Mouse (Mus musculus) lung, postnatal 0 days (tissue): ENCODE measurements around the gene Lsp1. TPM values are rescaled to one million over a fixed set of nuclear protein-coding genes. Genes with fewer than 3 reads are reported as not detected.
A peak's percentile ranks its signal among the peaks of the same experiment; 100 is the strongest.

ENCODE experiments used
- ATAC-seq: fragments of 200-750 bp; cut with Nextera tagmentation; 2 replicates; pipeline ENCODE4 v1.8.0; 2017; ENCODE audit warnings: moderate library complexity
- DNase-seq: peaks from one replicate; pipeline ENCODE4 v3.0.0-alpha.2; 2016; ENCODE audit warnings: low spot score
- H3K27ac ChIP-seq: fragments of 300-500 bp; sonication (generic); 2 replicates; pipeline ENCODE4 v1.5.1; 2014; ENCODE audit warnings: antibody characterized with exemption, mild to moderate bottlenecking, low read length, mixed read lengths
- H3K27me3 ChIP-seq: fragments of 300-500 bp; sonication (generic); replicated peaks from 2 replicates; pipeline ENCODE4 v1.6.1; 2014; ENCODE audit warnings: low read length, mixed read lengths; ENCODE audit not compliant: insufficient read depth
- H3K36me3 ChIP-seq: fragments of 300-500 bp; sonication (generic); 2 replicates; pipeline ENCODE4 v1.6.1; 2014; ENCODE audit warnings: low read length, mixed read lengths; ENCODE audit not compliant: insufficient read depth
- H3K4me1 ChIP-seq: fragments of 300-500 bp; sonication (generic); 2 replicates; pipeline ENCODE4 v1.6.1; 2014; ENCODE audit warnings: antibody characterized with exemption, low read depth, low read length, mixed read lengths; ENCODE audit not compliant: insufficient read depth
- H3K4me2 ChIP-seq: fragments of 300-500 bp; sonication (generic); replicated peaks from 2 replicates; pipeline ENCODE4 v1.6.1; 2014; ENCODE audit warnings: low read depth, mild to moderate bottlenecking, low read length, moderate library complexity, mixed read lengths
- H3K4me3 ChIP-seq: fragments of 300-500 bp; sonication (generic); 2 replicates; pipeline ENCODE4 v1.5.1; 2014; ENCODE audit warnings: low read depth, low read length
- H3K9ac ChIP-seq: fragments of 300-500 bp; sonication (generic); replicated peaks from 2 replicates; pipeline ENCODE4 v1.6.1; 2014; ENCODE audit warnings: low read depth, mild to moderate bottlenecking
- H3K9me3 ChIP-seq: fragments of 300-500 bp; sonication (generic); 2 replicates; pipeline ENCODE4 v1.6.1; 2016; ENCODE audit warnings: low read length, mixed read lengths
- CTCF ChIP-seq: IDR thresholded peaks from 2 replicates; pipeline ENCODE4 v1.5.1; 2016; ENCODE audit warnings: antibody characterized with exemption, mild to moderate bottlenecking
- EP300 ChIP-seq: IDR thresholded peaks from 2 replicates; pipeline ENCODE4 v1.6.1; 2016; ENCODE audit warnings: antibody characterized with exemption, mild to moderate bottlenecking, control low read depth
- WGBS: fragments of 180-500 bp; shearing (Covaris S2); extraction: QIAGEN DNeasy Blood & Tissue Kit; methylation state at CpG from one replicate; pipeline ENCODE4 v1.1.7; 2014; 5-methylcytosine and 5-hydroxymethylcytosine counted together
- polyA plus RNA-seq: library from polyadenylated mRNA; unstranded; fragments of >200 nt; fragmentation: Nextera tagmentation; extraction: Ambion mirVana; gene quantifications from 2 replicates; pipeline ENCODE4 v1.2.1, GENCODE M21; 2015

Lsp1 gene
- polyA plus RNA-seq, 1 experiment from 2014 or later, result 92.3 TPM

DNA sequence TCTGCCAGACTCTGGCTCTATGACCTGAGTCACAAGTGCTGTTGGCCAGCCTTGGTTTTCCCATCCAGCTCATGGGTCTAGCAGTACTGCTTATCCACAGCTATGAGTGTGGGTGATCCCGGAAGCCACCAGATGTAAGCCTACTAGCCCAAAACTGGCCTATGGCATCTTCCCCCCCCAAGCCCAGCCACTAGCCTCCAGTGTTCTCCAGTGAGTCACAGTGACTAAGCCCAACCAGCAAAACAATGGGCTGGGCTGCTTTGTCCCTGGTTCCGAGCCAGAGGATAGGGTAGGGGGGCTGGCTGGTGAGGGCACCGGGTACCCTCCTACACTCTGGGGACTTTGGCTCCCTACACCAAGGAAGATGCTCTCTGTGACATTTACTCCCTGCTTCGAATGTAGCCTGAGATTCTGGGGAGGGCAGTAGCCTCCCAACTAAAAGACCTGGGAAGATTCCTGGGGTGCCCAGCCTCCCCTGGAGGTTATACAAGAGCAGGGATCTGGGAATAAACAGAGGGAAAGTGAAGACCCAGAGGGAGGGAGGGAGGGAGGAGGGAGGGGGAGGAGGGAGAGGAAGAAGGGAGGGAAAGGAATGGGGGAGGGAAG lies 10.3 kb downstream of the Lsp1 start:
- Histone ChIP-seq H3K36me3 (no peaks in the 10 kb centered on the region), H3K9ac (no peak overlapping the region), H3K27me3 (no peaks in the 10 kb centered on the region), H3K9me3 (no peaks in the 10 kb centered on the region), H3K27ac (peak overlapping the region; percentile 82), H3K4me2 (no peak overlapping the region), H3K4me3 (no peak overlapping the region), H3K4me1 (0 out of 2 replicates have a peak, but pooled peaks cover 4% of the 10 kb centered on the region)
- DNase-seq, result peak; percentile 65
- WGBS, result 16% methylated on average over 4 of the region's 4 CpGs
- TF ChIP-seq EP300 (no peak), CTCF (no peak)
- peak; percentile 57 for ATAC-seq

DNA sequence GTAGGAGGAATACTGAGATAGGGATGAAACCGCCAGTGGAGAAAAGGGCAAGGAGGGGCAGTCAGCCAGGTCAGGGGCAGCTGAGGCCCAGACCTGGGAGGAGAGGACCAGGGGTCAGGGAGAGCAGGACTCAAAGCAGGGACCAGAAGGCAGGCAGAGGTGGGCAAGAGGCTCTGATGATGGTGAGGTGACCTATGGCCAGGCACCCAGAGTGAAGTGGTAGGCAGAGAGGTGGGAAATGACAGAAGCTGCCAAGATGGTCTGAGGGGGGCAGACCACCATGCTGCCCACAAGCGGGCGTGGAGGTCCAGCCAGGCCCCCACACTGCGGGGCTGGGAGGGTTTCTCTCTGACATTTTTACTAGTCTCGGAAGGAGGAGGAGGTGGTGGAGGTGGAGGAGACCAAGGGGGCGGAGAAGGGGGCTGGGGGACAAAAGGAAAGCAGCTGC lies 10.8 kb downstream of the Lsp1 start:
- Histone ChIP-seq H3K4me1 (0 out of 2 replicates have a peak, but pooled peaks cover 4% of the 10 kb centered on the region), H3K4me3 (no peak overlapping the region)

DNA sequence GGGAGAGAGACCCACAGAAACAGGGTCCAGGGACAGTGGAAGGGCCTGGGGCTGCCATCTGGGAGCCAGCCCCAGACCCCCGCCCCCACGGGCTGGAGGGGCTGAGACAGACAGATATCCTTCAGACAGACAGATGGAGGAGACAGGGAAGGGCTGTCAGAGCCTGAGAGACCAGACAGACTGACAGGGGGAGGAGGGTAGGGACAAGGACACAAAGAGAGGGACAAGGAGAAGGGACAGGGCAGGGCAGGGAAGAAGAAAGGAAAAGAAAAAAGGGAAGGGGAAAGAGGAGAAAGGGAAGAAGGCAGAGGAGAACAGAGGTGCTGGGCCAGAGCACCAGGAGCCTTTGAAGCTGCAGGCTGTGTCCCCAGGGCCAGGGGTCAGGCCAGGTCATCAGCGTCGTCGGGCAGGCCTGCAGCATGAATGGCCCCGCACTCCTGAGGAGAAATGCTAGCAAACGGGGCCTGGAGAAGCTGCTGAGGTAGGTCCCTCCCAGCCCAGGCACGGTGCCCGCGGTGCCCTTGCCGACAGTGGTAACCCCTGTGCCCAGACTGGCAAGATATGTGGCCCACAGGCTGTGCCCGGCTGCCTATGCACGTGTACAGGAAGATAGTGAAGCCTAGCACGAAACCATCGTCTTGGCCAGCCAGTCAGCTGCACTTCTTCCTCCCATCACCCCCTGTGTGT lies 11.4 kb downstream of the Lsp1 start:
- H3K27me3 ChIP-seq, result no peaks in the 10 kb centered on the region
- H3K4me3 ChIP-seq, result no peak overlapping the region
- H3K9ac ChIP-seq, result no peak overlapping the region
- no peaks in the 10 kb centered on the region for H3K36me3 ChIP-seq
- TF ChIP-seq CTCF (no peak), EP300 (no peak)
- 0 out of 2 replicates have a peak, but pooled peaks cover 4% of the 10 kb centered on the region for H3K4me1 ChIP-seq
- ATAC-seq, result no peak
- no peak overlapping the region for H3K4me2 ChIP-seq
- H3K9me3 ChIP-seq, result no peaks in the 10 kb centered on the region
- no peak for DNase-seq
- peak overlapping the region; percentile 43; the same call in 1 of the 2 replicates for H3K27ac ChIP-seq
- WGBS, result 40% methylated on average over 15 of the region's 15 CpGs

More for the DNA sequence above, 10.8 kb downstream of the Lsp1 start:
- Histone ChIP-seq H3K36me3 (no peaks in the 10 kb centered on the region), H3K27me3 (no peaks in the 10 kb centered on the region), H3K9me3 (no peaks in the 10 kb centered on the region), H3K27ac (no peak overlapping the region), H3K4me2 (no peak overlapping the region), H3K9ac (no peak overlapping the region)
- ATAC-seq (no peak), DNase-seq (no peak)
- no peak for TF ChIP-seq EP300
- TF ChIP-seq CTCF, result no peak
- 55% methylated on average over 5 of the region's 6 CpGs for WGBS

DNA sequence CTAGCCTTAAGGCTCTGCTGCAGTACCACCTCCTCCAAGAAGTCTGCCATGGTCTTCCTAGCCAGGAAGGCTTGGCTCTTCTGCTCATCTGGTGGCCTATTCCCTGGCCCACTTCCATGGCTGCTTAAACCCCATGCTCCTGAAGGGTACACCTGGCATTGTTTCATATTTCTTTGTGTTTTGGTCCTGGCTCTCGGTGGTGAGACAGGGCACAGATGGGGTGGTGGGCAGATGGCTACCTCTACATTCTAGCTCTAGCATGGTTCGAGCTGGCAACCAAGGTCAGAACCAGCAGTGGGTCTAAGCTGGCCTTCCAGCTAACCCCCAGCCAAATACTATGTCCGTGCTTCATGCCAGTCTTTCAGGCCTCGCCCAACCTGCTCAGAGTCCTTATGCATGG lies 12.3 kb downstream of the Lsp1 start:
- H3K9me3 ChIP-seq, result no peaks in the 10 kb centered on the region
- no peaks in the 10 kb centered on the region for H3K36me3 ChIP-seq
- no peak for ATAC-seq
- DNase-seq, result no peak
- 91% methylated on average over 4 of the region's 4 CpGs for WGBS
- H3K4me3 ChIP-seq, result no peak overlapping the region
- H3K9ac ChIP-seq, result no peak overlapping the region
- H3K4me2 ChIP-seq, result no peak overlapping the region
- TF ChIP-seq EP300 (no peak), CTCF (no peak)
- no peak overlapping the region for H3K27ac ChIP-seq
- H3K4me1 ChIP-seq, result 0 out of 2 replicates have a peak, but pooled peaks cover 4% of the 10 kb centered on the region
- no peaks in the 10 kb centered on the region for H3K27me3 ChIP-seq

DNA sequence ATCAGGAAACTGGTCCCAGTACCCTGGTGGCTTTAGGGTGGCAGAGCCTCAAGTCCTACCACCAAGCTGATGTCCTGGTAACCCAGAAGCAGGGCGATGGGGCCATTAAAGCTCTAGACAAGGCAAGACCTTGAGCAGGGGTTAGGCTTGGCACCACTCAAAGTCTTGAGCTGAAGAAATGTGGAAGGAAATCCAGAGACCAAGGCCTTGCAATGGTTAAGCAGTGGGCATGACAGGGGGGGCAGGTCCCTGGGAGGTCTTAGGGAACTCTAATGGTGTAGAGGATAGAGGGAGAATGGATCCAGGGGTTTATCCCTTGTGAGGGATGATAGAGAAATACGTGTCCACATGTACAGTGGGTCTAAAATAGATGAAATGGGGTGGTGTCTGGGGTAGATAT lies 12.9 kb downstream of the Lsp1 start:
- Histone ChIP-seq H3K4me1 (0 out of 2 replicates have a peak, but pooled peaks cover 4% of the 10 kb centered on the region), H3K9ac (no peak overlapping the region), H3K27me3 (no peaks in the 10 kb centered on the region), H3K27ac (no peak overlapping the region), H3K4me2 (no peak overlapping the region), H3K4me3 (no peak overlapping the region), H3K9me3 (no peaks in the 10 kb centered on the region), H3K36me3 (no peaks in the 10 kb centered on the region)
- ATAC-seq (no peak), DNase-seq (no peak)
- TF ChIP-seq EP300 (no peak), CTCF (no peak)
- 75% methylated on average over 2 of the region's 2 CpGs for WGBS

DNA sequence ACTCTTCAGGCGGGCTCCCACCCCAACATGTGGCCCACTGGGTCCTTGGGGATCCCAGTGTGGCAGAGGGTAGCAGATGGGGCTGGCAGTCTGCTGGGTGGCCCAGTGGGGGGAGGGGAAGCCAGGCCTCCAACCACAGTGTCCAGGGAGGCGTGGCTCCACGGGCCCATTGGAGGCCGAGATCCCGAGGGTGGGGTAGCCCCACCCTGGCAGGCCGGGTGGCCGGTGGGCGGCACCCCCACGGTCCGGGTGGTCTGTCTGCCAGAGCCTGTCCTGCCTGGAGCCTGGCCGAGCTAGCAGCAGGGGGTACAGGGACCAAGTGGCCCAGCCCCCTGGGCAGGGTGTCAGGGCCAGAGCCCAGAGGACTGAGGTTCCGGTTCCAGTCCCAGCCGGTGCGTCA lies 14.2 kb downstream of the Lsp1 start:
- Histone ChIP-seq H3K9ac (peak overlapping the region; percentile 46; the same call in 1 of the 2 replicates), H3K4me1 (0 out of 2 replicates have a peak, but pooled peaks cover 4% of the 10 kb centered on the region)

More for the DNA sequence above, 14.2 kb downstream of the Lsp1 start:
- H3K27me3 ChIP-seq, result no peaks in the 10 kb centered on the region
- H3K4me2 ChIP-seq, result peak overlapping the region; percentile 43
- TF ChIP-seq EP300, result no peak
- no peak for TF ChIP-seq CTCF
- no peaks in the 10 kb centered on the region for H3K36me3 ChIP-seq
- H3K27ac ChIP-seq, result peak overlapping the region; percentile 68; the same call in 1 of the 2 replicates
- WGBS, result 60% methylated on average over 10 of the region's 14 CpGs
- ATAC-seq (peak; percentile 67), DNase-seq (peak; percentile 41)
- H3K9me3 ChIP-seq, result no peaks in the 10 kb centered on the region
- H3K4me3 ChIP-seq, result peak overlapping the region; percentile 22; the same call in 1 of the 2 replicates
